Mouse (Mus musculus): ENCODE results near the gene Matk.
A peak's percentile ranks its signal among the peaks of the same experiment; 100 is the strongest.
"Not testable (repeated sequence)": the region's sequence is repeated elsewhere in the genome, so short reads cannot be mapped to it uniquely, and the experiment has no call there.

Matk gene

DNA sequence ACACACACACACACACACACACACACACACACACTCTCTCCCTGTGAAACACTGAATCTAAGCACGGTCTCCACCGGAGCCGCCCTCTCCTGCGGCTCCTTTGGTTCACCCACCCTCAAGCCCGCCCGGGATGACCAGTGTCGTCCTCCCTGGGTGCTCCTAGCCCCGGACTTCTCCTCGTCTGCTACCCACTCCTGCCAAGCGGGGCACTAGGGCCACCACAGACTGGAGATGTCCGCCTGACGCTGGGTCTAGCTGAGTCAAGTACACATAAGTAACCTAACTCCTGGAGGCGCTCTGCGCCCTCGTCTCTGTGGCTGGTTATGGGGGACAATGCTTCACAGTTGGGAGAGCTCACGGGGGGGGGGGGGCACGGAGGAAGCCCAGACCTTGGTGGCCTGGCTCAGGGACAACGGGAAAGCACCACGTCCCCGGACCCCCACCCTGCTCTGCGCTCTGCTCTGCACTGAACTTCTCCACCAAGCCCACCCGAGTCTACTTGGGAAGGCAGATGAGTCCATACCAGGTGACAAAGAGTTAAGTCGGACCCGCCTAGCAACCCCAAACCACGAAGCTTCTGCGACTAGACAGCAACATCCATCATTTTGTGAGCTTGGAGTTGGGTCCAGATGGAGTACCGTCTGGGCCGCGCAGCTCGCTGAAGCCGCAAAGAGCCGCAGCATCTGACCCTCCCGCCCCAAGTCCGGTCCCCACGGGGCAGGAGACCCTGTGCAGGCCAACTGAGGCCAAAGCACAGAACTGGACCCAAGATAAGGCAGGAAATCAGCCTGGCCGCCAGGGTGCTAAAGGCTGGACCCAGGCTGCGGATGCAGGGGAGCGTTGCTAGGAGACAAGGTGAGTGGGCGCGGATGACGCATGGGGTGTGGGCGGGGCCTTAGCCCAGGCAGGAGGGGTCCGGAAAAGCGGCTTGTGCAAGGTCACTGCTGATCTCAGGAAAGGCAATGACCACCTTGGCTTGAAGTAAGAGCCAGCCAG is at the start of gene Matk:
TSS of gene Matk (plus strand) at position 512 of the 996 bp plus-strand sequence.
- DNase-seq (ENCODE audit: low spot score): peak; percentile 32

DNA sequence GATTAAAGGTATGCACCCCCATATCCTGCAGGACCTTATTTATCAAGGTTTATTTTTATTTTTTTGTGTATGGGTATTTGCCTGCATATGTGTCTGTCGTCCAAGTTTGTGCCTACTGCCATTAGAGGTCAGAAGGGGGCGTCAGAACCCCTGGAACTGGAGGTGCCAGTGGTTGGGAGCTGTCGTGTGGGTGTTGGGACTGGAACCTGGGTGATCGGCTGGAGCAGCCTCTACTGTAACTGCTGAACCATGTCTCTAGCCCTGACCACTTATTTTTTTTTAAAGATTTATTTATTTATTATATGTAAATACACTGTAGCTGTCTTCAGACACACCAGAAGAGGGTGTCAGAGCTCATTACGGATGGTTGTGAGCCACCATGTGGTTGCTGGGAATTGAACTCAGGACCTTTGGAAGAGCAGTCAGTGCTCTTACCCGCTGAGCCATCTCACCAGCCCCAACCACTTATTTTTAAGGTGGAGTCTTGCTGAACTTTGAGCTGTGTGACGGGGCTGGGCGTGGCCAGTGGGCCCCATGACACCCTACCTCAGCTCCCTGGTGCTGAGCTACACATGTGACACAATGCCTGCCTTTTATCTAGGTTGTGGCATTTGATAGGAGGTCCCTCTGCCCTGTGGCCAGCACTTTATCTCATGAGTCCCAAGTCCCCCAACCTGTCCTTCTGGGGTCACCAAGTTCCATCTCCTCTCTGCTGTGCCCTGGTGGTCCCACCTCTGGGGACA is 49.6 kb upstream of the Matk start:
- no peak for DNase-seq (ENCODE audit: low spot score)

DNA sequence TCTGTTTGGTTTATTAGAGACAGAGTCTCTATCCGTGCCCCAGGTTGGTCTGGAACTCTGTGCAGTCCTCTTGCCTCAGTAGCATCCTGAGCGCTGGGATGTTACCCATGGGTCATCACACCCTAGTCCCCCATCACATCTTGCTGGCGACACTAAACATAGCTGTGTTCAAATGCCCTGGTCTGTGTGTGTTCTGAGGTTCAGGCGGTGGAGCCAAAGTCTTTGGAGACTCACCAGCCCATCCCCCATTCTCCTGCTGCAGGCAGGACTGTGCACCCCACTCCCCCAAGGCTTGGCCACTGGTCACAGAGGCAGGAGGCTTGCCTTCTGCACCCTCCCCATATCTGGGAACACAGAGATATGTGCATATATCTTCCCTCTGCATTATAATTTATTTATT is 48.6 kb upstream of the Matk start:
- no peak for DNase-seq (ENCODE audit: low spot score)

DNA sequence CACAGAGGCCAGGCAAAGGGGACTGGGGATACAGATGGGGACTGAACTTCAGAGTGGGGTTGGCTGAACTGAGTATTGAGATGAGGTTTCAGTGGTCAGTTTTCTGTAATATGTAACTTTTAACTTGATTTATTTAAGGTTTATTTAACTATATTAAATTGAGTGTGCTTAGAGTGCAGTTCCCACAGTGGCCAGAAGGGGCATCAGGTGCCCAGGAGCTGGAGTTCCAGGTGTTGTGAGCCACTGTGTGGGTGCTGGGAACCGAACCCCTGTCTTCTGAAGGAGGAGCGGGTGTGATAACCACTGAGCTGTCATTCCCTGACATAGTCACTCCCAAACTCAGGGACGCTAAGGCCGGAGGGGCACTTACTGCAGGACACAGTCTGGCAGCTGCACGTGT is 42.6 kb upstream of the Matk start:
- no peak for DNase-seq (ENCODE audit: low spot score)

DNA sequence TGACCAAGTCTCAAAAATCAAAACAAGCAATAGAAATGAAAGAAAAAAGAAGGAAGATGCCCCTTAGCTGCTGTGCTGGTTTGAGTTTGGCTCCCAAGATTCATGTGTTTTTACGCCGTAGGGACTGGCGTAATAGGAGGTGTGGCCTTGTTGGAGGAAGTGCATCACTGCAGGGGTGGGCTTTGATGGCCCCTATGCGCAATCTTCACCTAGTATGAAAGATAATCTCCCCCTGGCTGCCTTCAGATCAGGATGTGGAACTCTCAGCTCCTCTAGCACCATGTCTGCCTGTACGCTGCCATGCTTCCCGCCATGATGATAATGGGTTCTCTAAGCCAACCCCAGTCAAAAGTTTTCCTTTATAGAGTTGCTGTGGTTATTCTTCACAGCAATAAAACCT is 36.5 kb upstream of the Matk start:
- no peak for DNase-seq (ENCODE audit: low spot score)

DNA sequence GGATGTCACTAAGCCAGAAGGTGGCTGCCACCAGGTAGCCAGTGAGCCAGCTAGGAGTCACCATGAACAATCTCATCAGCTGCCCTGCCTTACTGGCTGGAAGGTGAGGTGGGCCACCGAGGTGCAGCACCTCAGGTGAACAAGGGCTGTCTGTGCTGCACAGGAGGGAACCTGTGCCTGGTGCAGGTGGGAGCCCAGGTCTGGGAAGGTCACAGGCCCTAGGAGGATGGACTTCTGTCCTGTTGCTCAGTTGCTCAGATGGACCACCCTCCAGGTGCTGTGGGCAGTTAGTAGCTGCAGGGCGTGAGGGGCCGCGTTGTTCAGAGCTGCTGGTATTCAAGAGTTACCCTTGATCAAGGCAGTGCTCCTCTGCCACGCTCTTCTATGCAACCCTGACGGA is 35.9 kb upstream of the Matk start:
- no peak for DNase-seq (ENCODE audit: low spot score)

DNA sequence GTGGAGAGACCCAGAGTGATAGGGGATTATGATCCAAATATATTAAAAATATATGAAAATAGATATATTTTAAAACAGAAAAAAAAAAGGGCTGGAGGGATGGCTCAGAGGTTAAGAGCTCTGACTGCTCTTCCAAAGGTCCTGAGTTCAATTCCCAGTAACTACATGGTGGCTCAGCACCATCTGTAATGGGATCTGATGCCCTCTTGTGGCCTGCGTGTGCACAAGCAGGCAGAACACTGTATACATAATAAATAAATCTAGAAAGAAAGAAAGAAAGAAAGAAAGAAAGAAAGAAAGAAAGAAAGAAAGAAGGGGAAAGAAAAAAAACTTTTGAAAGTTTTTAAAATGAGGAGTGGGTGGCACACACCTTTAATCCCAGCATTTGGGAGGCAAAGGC is 35.5 kb upstream of the Matk start:
- not testable (repeated sequence) for DNase-seq (ENCODE audit: low spot score)

DNA sequence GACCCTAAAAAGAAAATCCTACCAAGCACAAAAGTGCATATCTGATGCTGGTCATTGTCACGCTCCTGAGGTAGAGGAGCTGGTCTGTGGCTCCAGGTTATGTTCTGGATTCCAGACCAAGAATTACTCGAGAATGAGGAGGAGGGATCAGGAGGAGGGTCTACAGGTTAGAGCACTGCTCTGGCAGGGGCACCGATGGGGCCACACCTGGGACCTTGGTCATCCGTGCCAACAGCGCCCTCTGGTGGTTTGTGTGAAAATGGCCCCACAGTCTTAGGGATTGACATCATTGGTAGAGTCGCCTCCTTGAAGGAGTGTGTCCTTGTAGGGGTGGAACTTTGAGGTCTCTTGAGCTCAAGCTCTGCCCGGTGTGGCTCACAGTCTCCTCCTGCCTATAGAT is 34.8 kb upstream of the Matk start:
- DNase-seq (ENCODE audit: low spot score): peak; percentile 58

DNA sequence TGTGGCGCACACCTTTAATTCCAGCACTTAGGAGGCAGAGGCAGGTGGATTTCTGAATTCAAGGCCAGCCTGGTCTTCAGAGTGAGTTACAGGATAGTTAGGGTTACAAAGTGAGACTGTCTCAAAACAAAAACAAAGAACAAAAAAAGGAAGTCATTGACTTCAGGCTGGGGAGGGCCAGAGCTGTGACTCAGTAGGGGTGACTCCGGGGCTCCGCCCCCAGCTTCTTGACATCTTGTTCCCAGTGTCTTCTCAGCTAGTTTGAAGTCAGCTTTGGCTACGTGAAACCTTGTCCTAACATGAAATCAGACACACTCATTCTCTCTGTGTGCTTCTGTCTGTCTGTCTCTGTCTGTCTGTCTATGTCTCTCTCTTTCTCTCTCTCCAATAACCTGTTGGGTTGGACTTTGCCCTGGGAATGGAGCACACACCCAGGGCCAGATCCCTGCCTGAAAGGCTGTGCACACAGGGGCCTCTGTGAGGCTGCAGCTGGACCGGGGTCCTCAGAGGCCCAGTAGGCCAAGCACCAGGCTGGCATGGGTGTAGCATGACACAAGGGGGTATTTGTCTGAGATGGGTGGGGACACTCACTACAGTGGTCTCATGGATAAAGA is 31.2 kb upstream of the Matk start:
- DNase-seq (ENCODE audit: low spot score): no peak

DNA sequence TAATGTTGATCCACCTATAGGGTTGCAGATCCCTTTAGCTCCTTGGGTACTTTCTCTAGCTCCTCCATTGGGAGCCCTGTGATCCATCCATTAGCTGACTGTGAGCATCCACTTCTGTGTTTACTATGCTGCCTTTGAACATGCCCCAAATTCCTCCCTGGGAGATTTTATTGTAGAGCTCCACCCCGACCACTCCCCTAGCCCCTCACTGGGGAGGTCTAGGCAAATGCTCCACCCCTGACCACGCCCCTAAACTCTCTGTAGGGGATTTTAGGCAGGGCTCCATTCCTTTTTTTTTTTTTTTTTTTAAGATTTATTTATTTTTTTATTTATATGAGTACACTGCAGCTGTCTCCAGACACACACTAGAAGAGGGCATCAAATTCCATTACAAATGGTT is 29.0 kb upstream of the Matk start:
- not testable (repeated sequence) for DNase-seq (ENCODE audit: low spot score)

DNA sequence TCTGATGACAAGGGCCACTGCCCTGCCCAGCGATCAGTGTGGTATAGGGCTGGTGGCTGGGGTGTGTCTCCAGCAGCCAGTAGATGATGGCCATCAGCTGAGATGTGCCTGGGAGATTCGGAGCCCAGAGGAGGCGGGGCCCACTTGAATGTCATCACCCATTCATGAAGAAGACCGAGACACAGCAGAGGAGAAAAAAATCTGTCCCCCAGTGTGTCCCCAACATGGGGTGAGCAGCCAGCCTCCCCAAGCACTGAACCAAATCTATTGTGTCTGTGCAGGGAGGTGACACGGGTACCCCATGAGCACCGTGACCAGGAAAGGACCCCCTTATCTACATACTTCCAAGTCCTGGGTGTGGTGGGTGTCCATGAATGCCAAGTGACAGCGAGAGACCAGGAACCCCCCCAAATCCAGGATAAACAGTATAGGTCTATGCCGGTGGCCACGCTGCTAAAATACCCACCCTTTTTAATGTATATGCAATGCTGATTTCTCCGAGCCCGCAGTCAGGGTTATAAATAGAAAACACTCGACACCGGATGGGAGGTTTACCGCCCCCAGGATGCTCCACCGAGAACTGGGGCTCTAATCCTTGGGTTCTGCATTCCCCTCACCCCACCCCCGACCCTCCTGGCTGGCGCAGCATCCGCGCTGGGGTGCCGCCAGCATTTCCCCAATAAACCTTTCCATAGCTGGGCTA is 22.8 kb upstream of the Matk start:
- DNase-seq (ENCODE audit: low spot score): peak; percentile 50

DNA sequence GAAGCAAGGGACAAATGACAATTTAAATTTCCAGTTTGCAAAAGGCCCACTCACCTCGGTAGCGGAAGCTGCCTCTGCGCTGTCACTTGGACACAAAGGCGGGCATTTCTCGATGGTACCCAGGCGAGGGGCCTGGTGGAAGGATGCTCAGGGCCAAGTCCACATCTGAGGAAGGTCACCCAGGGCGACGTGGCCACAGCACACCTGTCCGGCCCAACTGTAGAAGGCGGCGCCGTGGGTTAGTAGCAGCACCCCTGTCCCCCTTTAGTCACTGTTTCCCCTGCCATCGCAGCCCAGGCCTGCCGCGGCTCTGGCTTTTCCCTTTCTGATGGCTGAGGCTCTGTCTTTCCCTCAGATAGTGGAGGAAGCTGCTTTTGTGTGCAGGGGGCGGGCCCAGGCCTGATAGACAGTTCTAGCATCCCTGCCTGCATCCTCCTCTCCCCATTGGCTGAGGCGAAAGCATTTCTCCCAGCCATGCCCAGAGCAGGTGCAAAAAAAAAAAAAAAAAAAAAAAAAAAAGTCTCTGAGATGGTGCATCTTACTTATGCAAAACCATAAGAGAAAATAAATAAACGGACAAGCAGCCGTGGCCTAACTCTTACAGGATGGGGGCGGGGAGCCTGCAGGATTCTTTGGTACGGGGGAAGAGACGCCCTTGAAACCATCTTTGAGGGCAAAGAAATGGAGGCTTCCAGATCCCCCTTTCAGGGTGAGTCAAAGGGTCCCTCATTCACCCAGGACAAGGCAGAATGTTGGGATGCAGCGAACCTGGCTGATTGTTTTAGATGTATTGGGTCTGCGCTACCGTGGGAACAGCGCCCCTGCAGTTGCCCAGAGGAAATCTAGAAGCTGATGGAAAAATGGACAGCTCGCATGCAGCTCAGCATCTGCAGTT is 22.1 kb upstream of the Matk start, which contains the start of gene Atcay:
TSS of gene Atcay (minus strand) at position 396 of the 895 bp plus-strand sequence.
- DNase-seq (ENCODE audit: low spot score): peak; percentile 90

DNA sequence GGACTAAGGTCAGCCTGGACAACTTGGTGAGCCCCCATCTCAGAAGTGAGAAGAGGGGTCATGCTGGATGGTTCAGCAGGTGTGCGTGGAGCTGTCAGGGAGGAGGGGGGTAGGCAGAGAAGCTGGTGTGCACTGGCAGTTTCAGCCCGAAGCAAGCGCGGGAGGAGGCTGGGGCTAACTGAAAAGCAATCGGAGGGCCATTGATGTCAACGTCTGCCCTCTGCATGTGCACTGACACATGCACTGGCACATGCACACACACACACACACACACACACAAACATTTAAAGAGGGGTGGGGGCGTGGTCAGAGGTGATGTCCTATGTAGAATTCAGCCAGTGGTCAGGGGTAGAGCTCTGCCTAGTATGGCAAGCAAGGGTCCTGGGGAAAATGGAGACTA is 21.3 kb upstream of the Matk start:
- DNase-seq (ENCODE audit: low spot score): no peak

DNA sequence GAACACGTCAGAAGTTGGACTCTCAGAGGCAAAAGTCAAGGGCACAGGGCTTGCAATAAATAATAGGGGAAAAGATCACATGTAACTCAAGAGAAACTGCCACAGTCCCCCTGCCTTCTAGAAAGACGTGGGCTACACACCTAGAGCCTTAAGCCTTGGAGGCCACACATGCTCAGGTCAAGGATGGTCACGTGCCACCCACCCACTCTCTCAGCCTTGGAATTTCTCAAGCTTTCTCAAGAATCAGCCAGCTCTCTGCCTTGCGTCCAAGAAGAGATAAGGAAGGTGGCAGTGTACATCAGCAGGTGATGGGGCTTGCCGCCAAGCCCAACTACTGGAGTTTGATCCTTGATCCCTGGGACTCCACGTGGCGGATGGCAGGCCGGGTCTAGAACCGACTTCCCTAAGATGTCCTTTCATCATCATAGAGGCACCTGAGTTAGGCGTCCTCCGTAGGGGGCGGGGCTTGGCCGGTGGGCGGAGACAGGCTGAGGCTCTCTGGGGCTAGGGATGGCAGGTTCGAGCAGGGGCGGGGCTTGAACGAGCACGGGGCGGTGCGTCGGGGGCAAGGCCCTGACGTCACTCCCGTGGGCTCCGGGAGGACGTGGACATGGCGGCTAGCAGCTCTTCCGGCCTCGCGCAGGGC is 20.0 kb upstream of the Matk start, which contains the start of gene Zfr2:
TSS of gene Zfr2 (plus strand) at position 576 of the 646 bp plus-strand sequence.
- DNase-seq (ENCODE audit: low spot score): peak; percentile 96

DNA sequence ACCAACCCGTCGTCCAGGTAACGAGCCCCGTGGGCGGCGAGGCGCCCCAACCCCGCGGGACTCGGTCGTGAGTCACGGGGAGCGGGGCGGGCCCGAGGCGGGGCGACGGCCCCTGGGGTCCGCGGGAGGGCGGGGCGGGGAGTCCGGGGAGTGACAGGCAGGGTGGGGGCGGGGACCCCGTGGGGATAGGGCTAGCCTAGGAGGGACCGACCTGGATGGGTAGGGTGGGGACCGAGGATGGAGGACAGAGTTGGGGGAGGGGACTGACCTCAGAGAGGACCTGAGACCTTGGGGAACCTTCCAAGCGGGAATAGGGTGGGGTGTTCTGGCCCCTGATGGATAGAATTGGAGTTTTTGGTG is 19.5 kb upstream of the Matk start:
- DNase-seq (ENCODE audit: low spot score): no peak

DNA sequence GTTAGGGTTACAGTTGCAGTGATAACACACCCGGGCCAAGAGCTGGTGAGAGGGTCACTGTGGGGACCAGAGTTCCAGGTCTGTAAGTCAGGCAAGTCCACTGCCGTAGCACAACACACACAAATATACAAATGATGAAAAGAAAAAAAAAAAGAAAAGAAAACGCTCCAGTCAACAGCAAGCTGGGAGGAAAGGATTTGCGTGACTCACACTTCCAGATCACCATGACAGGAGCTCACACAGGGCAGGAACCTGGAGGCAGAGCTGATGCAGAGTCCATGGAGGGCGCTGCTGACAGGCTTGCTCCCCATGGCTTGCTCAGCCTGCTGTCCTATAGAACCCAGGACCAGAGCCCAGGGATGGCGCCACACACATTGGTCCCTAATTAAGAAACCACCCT is 18.5 kb upstream of the Matk start:
- DNase-seq (ENCODE audit: low spot score): peak; percentile 61

DNA sequence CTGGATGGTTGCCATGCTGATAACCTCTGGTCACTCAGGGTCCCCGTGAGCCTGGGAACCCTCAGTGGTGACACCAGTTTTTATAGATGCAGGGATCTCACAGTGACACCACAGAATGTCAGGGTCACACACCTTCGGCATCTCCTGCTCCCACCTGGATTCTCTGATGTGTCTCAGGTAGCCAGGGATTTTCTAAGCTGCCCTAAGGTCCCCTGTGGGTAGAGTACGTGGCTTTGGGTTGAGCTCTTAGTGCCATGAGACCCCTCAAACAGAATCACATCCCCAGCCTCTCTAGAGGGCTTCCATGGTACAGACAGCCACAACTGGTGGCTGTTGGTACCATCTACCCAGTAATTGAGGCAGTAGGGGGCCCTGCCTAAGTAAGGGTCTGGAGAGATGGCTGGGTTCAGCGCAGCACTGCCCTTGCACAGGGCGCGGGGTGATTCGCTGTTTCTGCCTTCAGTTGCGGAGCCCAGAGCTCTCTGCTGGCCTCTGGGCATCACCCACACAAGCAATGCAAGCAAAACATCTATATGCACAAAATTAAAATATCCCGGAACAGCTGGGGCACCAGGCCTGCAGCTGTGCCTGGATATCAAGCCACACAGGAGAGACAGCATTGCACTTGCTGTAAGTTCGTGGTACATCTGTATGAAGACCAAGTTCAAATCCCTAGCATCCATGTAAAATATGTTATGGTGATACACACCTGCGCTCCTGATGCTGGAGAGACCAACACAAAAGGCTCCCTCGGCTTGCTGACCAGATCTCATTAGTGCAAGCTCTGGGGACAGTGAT is 16.1 kb upstream of the Matk start:
- DNase-seq (ENCODE audit: low spot score): no peak

DNA sequence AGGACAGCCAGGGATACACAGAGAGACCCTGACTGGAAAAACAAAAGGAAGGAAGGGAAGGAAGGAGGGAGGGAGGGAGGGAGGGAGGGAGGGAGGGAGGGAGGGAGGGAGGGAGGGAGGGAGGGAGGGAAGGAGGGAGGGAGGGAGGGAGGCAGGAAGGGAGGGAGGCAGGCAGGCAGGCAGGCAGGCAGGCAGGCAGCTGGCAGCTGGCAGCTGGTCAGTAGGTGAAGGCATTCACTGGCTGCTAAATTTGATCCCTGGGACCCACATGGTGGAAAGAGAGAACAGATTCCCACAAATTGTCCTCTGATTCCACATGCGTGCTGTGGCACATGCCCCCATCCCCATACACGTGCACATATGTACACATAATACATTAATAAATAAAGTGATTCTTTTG is 14.1 kb upstream of the Matk start:
- DNase-seq (ENCODE audit: low spot score): no peak

DNA sequence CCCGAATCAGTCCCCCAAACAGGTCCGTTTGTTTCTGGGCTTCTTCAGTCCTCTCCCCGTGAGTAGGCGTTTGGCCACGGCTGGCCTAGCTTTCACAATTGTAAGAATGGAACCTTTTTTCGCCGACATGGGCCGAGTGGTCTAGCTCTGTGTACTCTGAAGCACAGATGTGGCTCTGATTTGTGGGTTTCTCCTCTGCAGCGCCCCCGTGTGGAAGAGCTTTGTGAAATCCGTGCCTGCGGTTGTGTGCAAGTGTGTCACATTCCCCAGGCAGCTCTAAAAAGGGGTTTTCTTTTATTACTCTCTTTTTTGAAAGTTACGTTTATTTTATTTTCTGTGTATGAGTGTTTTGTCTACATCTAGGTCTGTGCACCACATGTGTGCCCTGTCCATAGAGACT is 11.9 kb upstream of the Matk start:
- DNase-seq (ENCODE audit: low spot score): peak; percentile 27

DNA sequence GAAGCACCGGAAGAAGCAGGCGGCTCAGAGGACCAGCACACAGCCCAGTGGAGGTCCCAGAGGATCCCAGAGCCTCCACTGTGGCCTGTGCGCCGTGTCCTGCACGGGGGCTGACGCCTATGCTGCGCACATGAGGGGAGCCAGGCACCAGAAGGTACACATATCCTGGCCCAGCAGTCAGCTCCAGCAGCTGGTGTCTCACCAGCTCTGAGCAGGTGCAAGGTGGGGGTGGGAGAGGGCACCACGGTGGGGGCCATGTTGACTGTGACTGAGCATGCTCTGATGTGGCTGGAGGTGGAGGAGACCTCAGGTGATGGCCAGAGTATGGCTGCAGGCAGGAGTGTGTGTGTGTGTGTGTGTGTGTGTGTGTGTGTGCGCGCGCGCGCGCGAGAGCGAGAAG is 10.7 kb upstream of the Matk start:
- no peak for DNase-seq (ENCODE audit: low spot score)
